Mouse (Mus musculus) cerebellum, adult (tissue): ENCODE data around the gene Trip10.
A peak's percentile ranks its signal among the peaks of the same experiment; 100 is the strongest.
"Not testable (repeated sequence)": the region's sequence is repeated elsewhere in the genome, so short reads cannot be mapped to it uniquely, and the experiment has no call there.

ENCODE experiments used
- ATAC-seq: cut with Nextera tagmentation; 2 replicates; pipeline ENCODE4 v1.9.2; 2017; ENCODE audit warnings: mild to moderate bottlenecking, moderate library complexity, mixed read lengths; ENCODE audit not compliant: insufficient number of reproducible peaks, low FRiP score, low TSS enrichment

Gene Trip10

DNA sequence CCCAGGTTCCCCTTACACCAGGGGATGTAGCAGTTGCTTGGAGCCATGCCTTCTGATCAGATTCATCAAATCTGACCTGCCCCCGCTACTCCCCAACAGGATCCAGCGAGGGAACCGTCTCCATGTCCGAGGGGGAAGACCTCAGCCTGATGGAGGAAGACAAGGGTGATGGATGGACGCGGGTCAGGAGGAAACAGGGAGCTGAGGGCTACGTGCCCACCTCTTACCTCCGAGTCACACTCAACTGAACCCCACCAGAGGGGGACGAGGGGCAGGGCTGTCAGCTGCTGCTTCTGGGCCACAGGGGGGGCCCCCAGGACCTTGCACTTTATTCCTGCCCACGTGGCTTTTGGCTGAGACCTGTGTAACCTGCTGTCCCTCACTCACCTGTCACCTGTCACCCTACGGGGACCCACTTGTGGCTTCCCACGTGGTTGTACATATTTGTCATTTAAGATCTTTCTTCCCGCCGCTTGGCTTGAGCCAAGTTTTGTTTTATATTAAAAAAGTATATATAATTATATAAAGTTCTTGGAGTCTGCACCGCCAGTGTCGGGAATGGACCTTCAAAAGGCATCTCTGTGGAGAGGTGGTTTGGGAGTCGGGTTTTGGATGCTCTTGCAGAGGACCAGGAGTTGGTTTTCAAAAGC, 13.8 kb downstream of the Trip10 start:
- ATAC-seq: no peak

- no peak for ATAC-seq
Measured at GRCm38 (mm10) chr17:57264164-57264563, 14.9 kb downstream of the Trip10 start.

DNA sequence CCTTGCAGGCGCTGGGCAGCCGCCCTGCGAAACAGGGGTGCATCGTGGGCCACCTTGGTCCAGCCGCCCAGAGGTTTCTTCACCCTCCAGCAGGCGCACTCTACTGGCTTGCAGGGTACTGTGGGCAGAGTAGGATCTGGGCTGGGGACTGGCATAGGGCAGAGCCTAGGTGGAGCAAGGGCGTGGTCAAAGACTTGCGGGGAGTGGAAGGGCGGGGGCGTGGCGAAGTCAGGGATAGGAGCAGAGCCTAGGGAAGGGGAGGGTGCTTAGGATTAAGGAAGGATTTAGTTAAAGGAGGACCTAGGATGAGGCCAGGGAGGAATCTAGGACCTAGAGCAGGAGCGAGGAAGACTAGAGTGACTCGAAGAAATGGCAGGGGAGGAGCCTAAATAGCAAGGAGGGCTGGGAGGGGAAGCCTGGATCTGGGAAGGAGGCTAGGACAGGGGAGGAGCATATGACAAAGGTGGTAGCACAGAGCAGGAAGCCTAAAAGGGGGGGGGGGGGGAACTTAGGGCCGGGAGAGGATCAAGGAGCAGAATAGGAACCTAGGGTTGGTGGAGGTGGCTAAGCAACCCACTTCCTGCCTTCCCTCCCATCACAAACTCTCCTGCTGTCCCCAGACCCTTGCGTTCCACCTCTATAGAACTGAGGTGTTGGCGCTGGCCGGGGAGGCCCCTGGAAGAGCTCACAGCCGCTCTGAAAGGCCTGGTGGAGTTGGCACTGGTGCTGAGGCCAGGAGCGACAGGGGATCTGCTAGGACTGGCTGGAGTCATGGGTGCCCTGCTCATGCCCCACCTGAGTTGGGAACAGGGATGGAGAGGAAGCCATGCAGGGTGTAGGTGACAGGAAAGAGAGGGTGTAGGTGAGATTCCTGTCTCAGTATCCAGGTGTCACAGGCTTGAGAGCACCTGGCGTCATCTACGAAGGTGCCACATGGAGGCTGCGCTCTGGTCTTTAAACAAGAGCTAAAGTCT, 16.0 kb downstream of the Trip10 start:
- peak; percentile 59; the same call in 1 of the 2 replicates for ATAC-seq

DNA sequence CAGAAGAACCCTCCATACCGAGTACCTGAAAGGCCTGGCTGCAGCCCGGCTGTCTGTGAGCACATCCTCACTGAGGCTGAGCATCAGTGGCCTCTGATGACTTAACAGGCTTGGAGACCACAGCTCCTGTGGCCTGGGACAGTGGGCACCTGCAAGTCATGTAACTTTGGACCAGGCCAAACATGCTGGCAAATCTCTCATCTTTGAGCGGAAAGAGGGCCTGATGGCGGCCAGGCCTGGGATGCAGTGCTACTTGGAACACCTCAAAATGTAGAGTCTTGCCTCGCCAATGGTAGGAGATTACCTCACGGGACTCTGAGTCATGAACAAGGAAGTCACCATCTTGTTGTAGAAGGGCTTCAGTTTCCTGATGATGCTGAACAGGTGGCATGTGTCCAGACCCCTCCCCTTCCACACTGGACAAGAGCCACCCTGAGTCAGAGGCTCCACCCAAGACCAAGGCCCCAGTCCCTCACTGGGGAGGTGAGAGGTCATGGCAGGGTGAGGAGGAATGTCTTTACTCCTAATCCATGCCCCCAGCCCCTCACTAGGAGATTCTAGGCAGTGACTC, 18.4 kb downstream of the Trip10 start:
- ATAC-seq: no peak

- no peak for ATAC-seq
Measured at GRCm38 (mm10) chr17:57271301-57271700, 22.0 kb downstream of the Trip10 start.

GRCm38 (mm10) chr17:57273846-57274245, 24.6 kb downstream of the Trip10 start:
- ATAC-seq: no peak

DNA sequence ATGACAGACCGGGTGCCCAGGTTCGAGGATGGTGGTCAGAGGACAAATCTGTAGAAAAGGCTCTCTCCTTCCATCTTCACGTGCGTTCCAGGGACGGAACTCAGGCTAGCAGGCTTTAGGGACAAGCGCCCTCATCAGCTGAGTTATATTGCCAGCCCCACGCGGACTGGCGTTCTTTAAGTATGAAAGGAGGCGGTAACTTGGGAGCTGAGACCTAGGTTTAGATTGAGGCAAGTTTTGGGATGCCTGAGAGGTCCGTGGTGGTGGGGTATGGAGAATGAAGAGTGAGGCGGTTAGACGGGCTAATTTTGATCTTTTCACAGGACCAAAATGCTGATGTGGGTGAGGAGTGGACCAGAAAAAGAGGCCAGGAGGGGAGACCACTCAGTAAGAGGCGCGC, 25.4 kb downstream of the Trip10 start:
- no peak for ATAC-seq

DNA sequence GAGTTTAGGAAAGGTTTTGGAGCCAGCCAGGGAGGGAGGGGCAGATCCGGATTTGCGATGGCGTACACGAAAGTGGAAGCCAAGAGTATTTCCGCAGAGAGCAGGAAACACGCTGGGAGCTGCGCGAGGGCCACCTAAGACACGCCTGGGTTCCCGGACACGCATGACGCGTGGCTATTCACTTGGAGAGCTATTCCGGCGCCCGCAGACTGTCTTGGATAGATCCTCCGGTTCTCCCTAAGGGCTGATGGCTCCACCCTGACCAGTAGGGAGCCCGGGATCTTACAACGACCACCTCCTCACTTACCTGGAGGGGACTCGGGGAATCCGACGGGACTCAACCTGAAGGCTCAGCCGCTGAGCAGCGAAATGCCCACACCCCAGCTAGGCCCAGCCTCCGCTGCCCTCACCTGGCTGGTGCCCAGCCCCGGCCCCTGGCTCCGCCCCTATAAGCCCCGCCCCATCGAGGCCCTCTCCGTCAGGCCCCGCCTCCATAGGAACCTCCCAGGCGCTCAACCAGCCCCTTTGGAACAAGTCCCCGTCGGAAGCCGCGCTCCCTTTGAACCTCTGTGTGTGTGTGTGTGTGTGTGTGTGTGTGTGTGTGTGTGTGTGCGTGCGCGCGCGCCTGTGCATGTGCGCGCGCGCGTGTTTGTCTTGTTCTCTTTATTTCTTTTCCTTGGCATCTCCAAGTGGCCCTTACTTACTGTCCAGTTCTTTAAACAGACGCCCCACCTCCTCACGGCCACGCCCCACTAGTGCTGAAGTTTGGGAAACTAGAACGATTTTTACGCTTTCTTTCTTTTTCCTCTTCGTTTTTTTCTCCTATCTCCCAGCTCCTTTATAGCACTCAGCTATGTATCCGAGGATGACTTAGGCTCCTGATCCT, 26.1 kb downstream of the Trip10 start:
- peak; percentile 42 for ATAC-seq

DNA sequence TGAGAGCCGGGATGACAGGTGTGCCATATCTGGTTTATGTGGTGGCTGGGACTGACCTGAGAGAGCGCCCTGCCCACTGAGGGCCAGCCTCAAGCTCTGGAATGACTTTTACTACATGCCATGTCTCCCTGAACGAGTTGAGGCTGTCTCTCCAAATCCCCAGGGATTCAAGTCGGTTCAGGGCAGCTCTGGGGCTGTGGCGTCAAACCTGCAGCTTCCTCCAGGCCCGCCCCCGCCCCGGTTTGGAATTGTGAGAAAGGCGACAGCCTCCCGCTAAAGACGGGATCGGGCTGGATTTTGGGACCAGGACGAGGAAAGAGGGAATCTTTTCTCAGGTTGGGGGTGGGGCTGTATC, 26.7 kb downstream of the Trip10 start:
- no peak for ATAC-seq

GRCm38 (mm10) chr17:57276634-57277121, 27.4 kb downstream of the Trip10 start:
- ATAC-seq: peak; percentile 70

- ATAC-seq: not testable (repeated sequence)
Measured at GRCm38 (mm10) chr17:57277598-57278261, 28.5 kb downstream of the Trip10 start.

DNA sequence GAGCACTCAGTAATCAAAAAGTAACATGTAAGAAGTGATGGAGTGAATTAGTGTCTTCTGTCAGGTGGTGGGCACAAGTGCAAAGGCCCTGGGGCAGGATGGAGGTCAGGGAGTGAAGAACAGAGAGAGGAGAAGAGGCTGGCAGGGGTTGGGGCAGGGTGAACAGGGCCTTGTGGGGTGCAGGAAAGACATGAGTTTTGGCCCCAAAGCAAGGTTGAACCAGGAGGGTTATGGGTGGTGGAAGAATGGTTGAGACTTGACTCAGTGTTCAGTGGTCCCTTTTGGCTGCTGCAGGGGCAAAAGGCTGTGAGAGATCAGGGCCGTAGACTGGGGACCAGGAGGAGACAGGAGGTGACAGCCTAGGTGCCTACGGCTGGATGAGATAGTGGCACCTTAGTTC, 29.3 kb downstream of the Trip10 start:
- ATAC-seq: no peak

DNA sequence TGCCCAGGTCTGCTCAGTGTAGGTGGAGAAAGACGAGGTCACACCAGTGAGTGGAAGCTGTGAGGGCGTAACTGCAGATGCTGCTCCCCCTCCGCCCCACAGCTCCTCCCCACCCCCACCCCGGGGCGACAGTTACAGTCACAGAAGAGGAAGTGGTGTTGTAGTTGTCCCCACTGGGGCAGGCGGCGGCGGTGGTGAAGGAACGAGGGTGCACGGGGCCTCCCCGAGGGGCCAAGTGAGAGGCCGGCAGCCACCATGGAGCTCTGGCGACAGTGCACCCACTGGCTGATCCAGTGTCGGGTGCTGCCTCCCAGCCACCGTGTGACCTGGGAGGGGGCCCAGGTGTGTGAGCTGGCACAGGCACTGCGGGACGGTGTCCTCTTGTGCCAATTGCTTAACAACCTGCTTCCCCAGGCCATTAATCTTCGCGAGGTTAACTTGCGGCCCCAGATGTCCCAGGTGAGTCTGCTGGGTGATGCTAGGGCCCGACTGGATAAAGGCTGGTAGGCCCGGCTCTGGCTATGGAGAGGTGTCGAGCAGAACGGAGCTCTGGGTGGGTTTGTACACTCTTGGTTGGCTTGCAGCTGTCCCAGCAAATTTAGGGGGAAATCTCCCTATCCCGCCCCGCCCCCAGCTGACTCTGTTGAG, 29.8 kb downstream of the Trip10 start, which contains the start of gene Vav1:
Gene Vav1, plus strand, starts transcription at position 158 of the 648 bp plus-strand sequence.
- ATAC-seq: no peak

GRCm38 (mm10) chr17:57279591-57280224, 30.5 kb downstream of the Trip10 start:
- ATAC-seq: no peak

- no peak for ATAC-seq
Measured at GRCm38 (mm10) chr17:57280411-57280810, 31.2 kb downstream of the Trip10 start.

- no peak for ATAC-seq
Measured at GRCm38 (mm10) chr17:57283906-57284305, 34.7 kb downstream of the Trip10 start.

DNA sequence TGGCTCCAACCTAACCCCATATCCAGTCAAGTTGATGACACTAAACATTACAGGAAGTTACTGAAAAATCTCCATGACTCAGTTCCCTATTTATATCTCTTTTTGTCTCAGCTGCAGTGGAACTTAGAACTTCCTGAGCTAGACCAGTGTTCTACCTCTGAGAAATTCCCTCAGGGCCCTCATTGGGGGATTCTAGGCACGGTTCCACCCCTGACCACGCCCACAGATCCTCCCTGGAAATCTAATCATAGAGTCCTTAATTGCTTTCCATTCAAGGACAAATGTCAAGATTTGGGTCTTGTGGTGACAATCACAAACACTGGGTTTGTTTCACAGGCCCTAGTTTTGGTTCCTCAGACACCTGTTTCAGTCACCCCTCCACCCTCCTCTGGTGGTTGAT, 35.8 kb downstream of the Trip10 start:
- no peak for ATAC-seq

GRCm38 (mm10) chr17:57286718-57287355, 37.6 kb downstream of the Trip10 start:
- ATAC-seq: no peak
